Mouse (Mus musculus): Measurements from ENCODE around the gene Vmn1r202.

GRCm38 (mm10) chr13:22517814-22518213, 12.6 kb upstream of the Vmn1r202 start, which contains the start of gene Vmn1r203:
- TF ChIP-seq POLR2A (IDR thresholded peaks at IDR 0.05; ENCODE audit: low read depth, low read length), result no peak
- TF ChIP-seq CTCF (conservative IDR thresholded peaks at IDR 0.05; ENCODE audit: insufficient read depth, insufficient read length, low read depth, low read length), result no peak

Measured in kidney, adult 2 months (tissue).